Mouse (Mus musculus) erythroblast, embryonic 14.5 days (primary cell): Measurements from ENCODE around the gene 2810408A11Rik.

ENCODE experiments used
- GATA1 ChIP-seq: IDR thresholded peaks from 2 replicates; pipeline ENCODE4 v1.6.1; 2012; ENCODE audit warnings: low read length, inconsistent platforms, mixed read lengths
- TAL1 ChIP-seq: IDR thresholded peaks from 3 replicates; pipeline ENCODE4 v1.6.1; 2012; ENCODE audit warnings: low read length, inconsistent platforms, mixed read lengths

DNA sequence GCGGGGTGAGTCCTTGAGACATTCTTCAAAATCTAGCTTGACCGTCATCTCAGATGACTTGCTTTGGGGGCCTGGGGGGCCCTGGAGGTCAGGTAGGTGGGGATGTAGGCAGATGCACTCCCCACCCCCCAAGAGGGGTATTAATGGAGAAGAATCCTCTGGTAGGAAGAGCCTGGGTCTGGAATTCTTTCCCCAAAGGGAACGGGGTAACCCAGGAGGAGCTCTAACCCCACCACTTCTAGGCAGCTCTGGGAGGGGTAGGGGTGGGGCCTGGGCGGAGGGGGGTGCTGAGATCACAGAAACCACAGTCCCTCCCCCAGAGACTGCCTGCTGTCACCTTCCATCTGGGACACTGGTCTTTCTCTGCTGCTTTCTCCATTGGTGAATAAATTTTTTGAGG, 5.5 kb downstream of the 2810408A11Rik start, which contains the start of gene Acap1:
- TF ChIP-seq GATA1 (no peak), TAL1 (no peak)
